Mouse (Mus musculus) urinary bladder, postnatal 25 days (tissue): ENCODE results near the gene Acoxl.

ENCODE experiments used
- DNase-seq: peaks from one replicate; pipeline ENCODE4 v3.0.0; 2022; ENCODE audit warnings: low spot score

Acoxl gene

GRCm38 (mm10) chr2:127937079-127937478, 98.4 kb downstream of the Acoxl start:
- DNase-seq = no peak

GRCm38 (mm10) chr2:127939206-127939605, 100.5 kb downstream of the Acoxl start:
- DNase-seq = no peak

- DNase-seq = no peak
Observed at GRCm38 (mm10) chr2:127960579-127960978, 121.9 kb downstream of the Acoxl start.

- no peak for DNase-seq
Observed at GRCm38 (mm10) chr2:127961154-127961553, 122.5 kb downstream of the Acoxl start.

- no peak for DNase-seq
Observed at GRCm38 (mm10) chr2:127961802-127962433, 123.2 kb downstream of the Acoxl start.

GRCm38 (mm10) chr2:127968944-127969343, 130.3 kb downstream of the Acoxl start:
- no peak for DNase-seq

DNA sequence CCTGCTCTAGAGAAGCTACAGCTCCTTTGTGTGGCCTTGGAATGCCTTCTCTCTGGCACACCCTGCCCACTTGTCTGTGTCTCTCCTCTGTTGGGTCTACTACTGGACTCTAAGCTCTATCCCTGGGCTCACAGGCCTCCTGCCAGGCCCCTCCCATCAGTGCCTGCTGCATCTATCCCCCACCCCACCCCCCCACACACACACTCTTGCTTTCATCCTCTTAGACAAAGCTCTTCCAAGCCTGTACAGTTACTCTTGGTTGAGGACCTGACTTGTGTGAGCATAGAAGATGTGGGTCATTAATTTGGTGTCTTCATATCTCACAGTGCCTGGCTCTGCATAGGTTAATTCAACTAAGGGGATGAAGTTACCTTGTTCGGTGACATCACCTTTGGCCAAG, 137.6 kb downstream of the Acoxl start:
- no peak for DNase-seq

GRCm38 (mm10) chr2:127978601-127979230, 140.0 kb downstream of the Acoxl start:
- no peak for DNase-seq

DNA sequence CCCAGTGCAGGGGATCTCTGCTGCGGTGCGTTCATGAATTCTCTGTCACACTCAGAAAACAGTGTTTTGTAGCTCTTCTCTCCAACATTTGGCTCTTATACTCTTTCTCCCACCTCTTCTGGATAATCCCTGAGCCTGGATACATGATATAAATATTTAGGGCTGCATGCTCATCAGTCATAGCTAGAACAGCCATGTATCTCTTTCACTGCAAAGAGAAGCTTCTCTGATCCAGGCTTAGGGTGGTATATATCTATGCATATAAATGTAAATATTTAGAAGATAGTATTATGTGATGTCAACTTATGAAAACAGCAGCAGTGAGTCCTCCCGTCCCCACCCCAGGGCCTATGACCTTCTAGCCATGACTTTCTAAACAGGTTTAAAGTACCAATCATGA, 143.9 kb downstream of the Acoxl start:
- no peak for DNase-seq

DNA sequence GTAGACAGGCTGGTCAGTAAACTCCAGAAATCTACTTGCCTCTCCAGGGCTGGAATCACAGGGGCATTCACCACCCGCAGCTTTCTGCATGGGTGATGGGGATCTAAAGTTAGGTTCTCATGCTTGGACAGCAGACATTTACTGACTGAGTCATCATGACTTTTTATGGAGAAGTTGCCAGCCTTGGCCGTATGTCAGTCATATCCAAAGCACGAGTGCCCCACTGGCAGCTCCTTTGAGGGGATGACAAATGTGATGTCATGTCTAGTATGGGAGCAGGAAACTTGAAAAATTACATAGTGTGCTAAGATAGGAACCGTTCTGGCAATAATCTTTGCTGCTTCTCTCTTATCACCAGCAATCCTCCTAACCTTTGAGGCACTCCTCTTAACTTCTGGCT, 144.6 kb downstream of the Acoxl start:
- DNase-seq = no peak

DNA sequence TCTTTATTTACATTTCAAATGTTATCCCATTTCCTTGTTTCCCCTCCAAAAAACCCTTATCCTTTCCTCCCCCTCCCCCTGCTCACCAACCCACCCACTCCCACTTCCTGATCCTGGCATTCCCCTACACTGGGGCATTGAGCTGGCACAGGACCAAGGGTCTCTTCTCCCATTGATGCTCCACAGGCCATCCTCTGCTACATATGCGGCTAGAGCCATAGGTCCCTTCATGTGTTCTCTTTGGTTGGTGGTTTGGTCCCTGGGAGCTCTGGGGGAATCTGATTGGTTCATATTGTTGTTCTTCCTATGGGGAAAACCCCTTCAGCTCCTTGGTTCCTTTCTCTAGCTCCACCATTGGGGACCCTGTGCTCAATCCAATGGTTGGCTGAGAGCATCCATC, 145.3 kb downstream of the Acoxl start:
- no peak for DNase-seq

DNA sequence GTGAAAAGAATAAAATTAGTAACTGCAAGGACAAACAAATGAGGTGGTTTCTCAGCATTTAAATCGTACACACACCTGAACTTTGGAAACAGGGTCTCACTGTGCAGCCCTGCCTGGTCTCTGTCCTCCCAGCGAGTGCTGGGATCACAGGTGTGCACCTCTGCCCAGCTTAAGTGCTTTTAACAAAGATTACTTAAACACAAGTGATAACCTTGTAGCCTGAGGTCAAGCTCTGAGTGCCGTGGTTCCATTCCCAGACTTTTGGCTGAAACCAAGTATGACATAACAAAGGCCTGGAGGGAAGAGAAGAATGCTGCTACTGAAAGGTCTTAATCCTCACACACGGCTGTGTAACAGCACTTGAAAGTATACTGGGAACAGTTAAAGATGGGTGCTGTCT, 149.0 kb downstream of the Acoxl start:
- DNase-seq = no peak

DNA sequence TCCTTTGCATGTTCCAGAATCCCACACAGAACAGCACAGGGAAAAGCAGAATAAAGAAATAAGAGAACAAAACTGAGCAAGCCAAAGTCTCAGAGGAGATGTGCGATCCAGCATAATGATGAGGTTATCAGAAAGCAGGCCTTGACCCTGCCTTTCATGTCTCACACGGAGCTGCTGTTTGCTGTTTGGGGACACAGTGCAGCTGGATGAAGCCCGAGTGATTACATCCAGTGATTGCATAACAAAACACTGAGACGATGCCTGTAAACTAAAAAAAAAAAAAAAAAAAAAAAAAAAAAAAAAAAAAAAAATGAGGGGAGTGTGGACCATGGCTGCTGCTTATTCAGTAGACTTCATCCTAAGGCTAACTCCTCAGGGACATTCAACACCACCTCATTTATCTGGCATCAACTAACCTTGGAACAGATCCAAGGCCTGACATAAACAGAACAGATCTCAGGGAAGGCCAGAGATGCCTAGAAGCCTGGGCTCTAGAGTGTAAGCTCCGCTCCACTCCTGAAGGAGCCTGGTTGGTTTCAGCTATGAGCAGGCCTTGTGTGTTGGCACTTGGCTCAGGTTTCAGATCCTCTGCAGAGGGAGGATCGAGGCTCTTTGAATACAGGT, 152.3 kb downstream of the Acoxl start:
- peak; percentile 6 for DNase-seq

GRCm38 (mm10) chr2:127991656-127992055, 153.0 kb downstream of the Acoxl start:
- no peak for DNase-seq

DNA sequence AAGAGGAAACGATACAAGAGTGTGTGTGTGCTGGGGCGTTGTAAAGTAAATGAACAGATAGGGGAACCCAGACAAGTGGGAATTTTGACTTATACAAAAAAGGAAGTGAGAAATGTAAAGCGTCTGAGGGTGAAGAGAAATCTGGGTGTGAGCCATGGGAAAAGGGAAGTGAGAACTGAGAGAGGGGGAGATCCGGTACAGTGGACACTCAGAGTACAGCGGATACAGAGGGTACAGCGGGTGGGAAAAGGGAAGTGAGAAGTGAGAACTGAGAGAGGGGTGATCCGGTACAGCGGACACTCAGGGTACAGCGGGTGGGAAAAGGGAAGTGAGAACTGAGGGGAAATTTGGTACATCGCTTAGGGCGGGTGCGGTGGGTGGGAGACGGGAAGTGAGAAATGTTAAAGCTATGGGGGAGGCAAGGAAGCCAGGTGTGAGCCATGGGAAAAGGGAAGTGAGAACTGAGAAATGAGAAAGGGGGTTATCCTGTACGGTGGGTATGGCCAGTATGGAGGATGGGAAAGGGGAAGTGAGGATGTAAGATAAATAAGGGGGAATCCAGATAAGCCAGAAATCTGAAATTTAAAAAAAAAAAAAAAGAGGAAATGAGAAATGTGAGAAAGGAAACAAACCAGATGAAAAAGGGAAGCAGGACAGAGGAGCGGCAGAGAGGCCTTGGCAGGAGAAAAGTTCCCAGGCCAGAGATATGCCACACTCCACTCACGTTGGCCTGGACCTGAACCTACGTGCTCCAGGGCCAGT, 170.2 kb downstream of the Acoxl start:
- DNase-seq = no peak

DNA sequence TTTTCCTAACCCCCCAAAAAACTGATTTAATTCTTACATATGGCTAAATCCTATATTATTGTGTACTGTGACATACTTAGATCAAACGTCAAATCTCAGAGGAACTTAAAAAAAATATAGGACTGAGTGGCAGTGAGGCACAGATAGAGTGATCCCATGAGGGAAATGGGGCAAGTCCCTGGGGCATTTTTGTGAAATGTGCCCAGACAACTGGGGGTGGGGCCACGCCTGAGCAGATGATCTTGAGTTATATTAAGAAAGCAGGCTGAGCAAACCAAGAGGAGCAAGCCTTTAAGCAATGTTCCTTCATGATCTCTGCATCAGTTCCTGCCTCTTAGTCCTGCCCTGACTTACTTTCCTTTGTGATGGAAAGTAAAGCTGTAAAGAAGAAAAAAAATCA, 175.9 kb downstream of the Acoxl start:
- DNase-seq = no peak

DNA sequence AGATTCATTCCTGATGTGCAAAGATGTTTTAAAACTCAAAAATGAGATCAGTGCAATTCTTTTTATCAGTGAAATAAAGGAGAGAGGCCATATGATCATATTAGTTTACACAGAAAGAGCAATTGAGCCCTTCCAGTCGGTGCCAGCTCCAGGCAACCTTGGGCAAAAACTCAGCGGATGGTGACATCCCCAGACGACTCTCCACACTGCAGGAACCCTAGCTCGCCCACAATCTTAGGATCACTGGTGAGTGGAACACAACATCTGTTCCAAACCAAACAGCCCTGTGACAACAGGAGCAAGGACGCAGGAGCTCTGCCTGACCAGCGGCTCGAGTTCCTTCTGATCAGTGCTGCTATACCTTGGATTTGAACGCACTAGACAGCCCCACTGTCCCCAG, 176.9 kb downstream of the Acoxl start:
- no peak for DNase-seq

DNA sequence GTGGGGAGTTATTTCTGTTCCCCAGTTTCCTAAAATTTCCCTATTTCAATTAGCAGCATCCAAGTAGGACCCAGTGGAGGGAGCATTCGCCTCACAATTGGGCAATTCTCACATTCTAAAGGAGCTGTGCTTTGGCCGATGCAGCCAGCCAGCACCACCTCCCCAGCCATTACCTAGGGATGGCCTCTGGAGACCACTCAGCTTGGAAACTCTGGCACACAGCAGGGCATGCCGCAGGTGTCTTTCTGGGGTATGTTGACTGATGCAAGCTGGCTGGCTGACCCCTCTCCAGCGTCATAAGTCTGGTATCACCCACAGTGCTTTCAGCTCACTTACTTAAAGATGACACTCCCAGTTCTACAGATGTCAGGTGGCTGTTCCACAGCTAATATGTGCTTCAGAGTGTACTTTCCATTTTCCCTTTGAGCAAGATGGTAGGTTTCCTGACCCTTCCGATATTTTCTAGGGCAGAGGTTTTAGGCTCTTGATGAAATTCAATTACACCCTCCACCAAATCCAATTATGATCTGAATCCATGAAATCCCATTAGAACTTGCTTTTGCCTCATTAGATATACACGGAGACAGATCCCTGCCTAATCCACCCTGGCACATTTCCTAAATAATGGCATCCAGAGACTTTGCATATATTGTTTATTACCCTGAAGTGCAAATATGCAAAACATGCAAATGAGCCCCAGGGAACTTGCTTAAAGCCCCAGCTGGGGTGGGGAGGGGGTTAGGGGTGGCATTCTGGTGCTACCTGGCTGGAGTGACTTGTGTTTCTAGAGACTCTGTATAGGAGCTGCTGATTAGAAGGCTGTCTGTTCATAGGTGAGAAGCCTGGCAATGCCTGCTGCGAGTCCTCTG, 181.6 kb downstream of the Acoxl start:
- DNase-seq = no peak

- DNase-seq = no peak
Observed at GRCm38 (mm10) chr2:128020908-128021193, 182.2 kb downstream of the Acoxl start.

DNA sequence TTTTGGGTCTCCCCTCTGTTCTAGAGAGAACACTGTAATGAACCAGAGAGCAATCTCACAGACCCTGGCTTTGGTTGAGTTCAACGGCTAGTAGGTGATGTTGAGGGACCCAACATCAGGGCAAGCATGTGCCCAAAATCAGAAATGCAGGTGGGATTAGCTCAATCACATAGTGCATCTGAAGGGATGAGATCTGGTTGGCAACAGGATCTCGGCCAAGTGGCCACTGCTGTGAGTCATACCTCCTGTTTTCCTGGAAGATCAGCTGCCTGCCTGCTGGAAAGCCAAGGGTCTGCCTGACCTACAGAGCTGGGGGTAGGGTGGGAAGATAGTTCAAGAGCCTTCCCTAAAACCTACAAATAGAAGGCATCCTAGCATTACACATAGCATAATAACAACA, 185.2 kb downstream of the Acoxl start:
- no peak for DNase-seq

- DNase-seq = no peak
Observed at GRCm38 (mm10) chr2:128027696-128028095, 189.0 kb downstream of the Acoxl start.

DNA sequence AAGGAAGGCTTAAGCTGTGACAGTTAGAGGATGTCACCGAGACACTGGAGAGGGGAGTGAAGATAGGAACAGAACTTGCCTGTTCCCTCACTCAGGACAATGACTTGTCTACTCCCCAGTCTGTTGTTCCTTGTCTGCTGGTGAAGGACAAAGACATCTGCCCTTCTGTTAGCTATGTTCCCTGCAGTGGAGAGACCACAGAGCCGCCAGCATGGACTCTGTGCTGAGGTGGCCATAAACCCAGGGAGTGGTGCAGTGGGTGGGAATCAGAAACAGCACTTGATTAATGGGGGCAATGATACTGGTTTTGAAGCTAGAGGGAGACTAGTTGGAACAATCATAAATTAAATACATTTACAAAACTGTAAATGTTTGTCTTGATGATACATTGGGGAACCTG, 191.3 kb downstream of the Acoxl start:
- no peak for DNase-seq
